Mouse (Mus musculus): Measurements from ENCODE around the gene Tmem17. TPM values are rescaled to one million over a fixed set of nuclear protein-coding genes. Genes with fewer than 3 reads are reported as not detected.

The Tmem17 gene
- polyA plus RNA-seq (2017; shearing (Covaris generic)) = 1 to 10 TPM in 1 of 3 experiments, under 1 TPM in 2; 0.93 to 1.5 (median 0.98) TPM

- peak; percentile 84 for ATAC-seq
Measured at GRCm38 (mm10) chr11:22512038-22513001, at the start of gene Tmem17. Gene Tmem17 (plus strand): TSS chr11:22512088.

- no peak for ATAC-seq
Measured at GRCm38 (mm10) chr11:22479836-22480619, 31.9 kb upstream of the Tmem17 start.

GRCm38 (mm10) chr11:22481639-22482361 lies 30.1 kb upstream of the Tmem17 start:
- no peak for ATAC-seq

- ATAC-seq = no peak
Measured at GRCm38 (mm10) chr11:22482362-22482760, 29.5 kb upstream of the Tmem17 start.

DNA sequence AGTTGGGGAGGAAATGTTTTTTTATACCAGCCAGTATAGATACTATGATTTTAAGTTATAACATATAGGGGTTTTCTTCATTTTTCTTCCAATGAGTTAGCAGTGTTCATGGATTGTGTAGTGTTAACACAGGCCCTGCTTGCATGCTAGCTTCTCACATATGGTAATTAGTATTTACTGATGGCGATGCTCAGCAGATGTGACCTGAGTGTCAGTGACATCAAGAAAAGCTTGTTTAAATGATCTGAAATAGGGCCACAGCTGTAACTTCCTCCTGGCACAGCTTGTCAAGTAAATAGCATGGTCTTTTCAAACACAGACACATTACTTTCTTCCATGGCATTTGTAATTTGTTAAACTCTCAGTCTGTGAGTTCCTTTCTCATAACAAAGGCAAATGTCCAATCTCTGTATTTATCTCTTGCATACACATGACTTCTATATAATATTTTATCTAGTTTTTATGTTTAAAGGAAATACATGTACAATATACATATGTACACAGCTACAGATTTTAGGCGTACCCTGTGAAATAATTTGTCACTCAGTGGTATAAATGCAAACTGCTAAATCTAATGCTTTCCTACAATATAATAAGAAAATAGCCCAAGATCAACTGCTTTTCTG lies 18.1 kb upstream of the Tmem17 start:
- ATAC-seq = no peak

DNA sequence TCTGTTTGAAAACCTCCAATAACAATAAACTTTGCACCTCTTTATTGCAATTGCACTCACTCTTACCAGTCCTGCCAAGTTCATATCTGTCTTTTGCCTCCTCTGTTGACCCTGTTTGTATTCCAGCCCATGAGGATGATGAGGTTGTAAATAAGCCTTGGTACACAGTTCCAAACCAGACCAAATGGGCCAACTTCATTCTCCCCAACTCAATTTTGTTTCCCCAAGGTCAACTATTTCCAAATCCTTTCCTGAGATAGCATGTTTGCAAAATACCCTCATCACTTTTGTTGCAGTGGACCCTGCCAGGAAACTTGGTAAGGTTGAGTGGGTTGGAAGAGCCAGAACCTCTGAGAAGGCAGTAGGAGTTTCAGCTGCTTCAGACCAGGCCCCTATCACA lies 16.9 kb upstream of the Tmem17 start:
- ATAC-seq = no peak

DNA sequence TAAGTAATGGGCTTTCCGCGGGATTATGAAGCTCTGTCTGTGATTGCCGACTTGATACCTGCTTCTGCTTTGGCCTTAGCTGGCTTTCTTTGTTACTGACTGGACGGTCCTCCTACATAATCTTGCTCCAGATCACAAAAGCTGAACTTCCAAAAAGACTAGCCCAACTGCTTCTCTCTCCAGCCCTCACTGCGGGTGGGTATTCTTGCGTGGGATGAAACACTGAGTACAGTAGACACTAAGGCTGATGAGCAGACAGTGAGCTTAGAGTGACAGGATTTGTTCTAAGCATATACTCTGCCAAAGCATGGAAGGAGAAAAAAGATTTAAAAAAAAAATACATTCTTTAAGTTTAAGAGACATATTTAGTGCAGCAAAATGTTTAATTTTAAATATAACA lies 12.5 kb upstream of the Tmem17 start:
- no peak for ATAC-seq

GRCm38 (mm10) chr11:22499886-22500285 lies 12.0 kb upstream of the Tmem17 start:
- ATAC-seq = no peak

DNA sequence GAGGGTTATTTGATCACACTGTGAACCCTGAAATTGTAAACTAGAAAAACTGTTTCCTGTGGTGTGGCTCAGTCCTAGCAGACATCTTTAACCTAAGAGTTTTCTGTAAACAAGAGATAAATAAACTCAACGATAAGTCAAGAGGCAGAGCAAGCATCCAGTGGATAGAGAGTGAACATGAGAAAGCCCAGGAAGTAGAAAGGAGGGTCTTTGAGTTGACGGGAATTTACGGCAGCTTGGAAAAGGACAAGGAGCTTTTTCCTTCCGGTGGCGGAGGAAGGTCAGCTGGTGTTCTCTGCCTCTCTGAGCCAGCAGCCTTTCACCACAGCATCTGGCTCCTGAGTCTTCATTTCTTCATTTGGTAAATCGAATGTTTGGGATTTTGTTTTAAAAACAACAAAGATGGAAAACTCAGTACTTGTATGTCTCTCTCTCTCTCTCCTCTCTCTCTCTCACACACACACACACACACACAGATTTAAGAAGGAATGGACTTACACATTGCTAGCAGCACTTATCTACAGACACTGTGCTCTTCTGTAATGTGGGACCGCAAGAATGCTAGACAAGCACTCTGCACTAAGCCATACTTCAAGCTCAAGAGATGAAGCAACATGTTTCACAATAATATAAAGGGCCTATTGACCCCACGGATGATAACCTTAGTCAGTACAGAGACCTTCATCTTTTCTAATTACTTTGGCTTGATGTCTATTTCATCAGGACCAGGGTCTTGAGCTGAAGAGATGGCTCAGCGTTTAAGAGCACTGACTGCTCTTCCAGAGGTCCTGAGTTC lies 10.9 kb upstream of the Tmem17 start:
- no peak for ATAC-seq

GRCm38 (mm10) chr11:22513075-22513474 lies 1.2 kb downstream of the Tmem17 start:
- no peak for ATAC-seq

GRCm38 (mm10) chr11:22515061-22515460 lies 3.2 kb downstream of the Tmem17 start:
- no peak for ATAC-seq

- no peak for ATAC-seq
Measured at GRCm38 (mm10) chr11:22518445-22518844, 6.6 kb downstream of the Tmem17 start.

DNA sequence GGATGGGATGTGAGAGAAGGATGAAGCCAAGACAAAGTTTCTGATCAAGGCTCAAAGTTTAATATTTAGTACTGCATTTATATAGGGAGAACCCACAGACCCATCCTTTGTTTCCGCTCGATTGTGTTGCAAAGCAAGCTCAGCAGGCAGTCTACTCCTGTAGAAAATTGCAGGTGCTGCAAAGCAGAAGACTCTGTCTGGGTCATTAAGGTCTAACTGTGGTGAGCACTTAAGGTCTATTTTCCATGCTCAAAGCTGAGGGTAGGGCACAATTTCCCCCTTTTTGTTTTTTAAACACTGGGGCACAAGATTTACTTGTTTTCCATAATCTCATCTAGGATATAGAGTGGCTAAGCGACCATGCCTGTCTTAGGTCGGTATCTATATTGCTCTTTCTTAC lies 8.4 kb downstream of the Tmem17 start:
- ATAC-seq = no peak

DNA sequence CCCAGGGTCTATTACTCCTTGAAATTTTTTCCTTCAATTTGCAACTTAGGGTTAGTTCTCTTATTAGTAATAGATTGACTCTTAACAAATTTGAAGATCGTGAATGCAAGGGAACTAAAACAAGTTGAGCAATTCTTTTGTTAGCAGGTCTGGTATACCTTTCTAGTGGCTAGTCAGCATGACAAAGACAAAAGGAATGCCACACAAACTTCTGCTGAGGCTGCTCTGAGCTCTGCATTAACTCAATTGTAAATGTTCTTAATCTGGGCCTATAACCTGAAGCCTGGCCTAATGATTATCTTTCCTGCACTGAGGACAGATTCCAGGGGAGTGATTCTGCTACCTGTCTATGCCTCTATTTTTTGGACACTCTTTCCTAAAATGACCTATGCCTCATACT lies 12.7 kb downstream of the Tmem17 start:
- no peak for ATAC-seq

DNA sequence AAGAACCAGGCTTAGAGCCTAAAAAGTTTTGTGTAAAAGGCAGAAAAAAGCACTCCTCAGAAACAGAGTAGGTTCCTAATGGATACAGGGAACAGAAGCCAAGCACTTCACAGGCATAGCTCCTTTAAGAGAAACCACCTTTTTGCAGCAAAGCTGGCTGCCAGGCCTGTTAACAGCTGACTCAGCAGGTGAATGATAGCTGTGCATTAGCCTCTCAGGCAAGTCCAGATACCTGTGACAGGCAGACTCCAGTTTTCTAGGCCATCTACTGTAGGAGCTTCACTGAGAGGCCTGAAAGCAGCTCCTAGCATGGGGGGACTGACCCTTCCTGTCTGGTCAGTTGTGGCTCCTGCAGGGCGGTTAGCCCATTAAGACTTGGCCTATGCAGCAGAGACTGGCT lies 28.7 kb downstream of the Tmem17 start:
- no peak for ATAC-seq

DNA sequence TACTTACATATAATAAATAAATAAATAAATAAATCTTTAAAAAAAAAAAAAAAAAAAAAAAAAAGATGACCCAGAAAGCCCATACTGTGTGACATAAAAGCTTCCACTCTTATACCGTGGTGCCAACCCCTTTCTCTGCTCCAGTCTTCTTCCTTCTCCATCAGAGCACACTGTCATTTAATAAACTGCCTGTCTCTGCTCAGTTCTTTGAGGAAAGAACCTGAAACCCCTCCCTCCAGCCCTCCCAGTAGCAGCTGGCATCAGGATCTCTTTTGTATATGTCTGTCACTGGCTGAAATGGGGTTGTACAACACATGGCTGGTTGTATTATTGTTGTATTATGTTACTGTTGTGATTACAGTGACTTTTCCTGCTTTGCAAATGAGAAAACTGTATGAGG lies 48.2 kb downstream of the Tmem17 start:
- ATAC-seq = no peak

- ATAC-seq = no peak
Measured at GRCm38 (mm10) chr11:22560503-22561328, 48.8 kb downstream of the Tmem17 start.

GRCm38 (mm10) chr11:22561329-22561592 lies 49.4 kb downstream of the Tmem17 start:
- no peak for ATAC-seq

DNA sequence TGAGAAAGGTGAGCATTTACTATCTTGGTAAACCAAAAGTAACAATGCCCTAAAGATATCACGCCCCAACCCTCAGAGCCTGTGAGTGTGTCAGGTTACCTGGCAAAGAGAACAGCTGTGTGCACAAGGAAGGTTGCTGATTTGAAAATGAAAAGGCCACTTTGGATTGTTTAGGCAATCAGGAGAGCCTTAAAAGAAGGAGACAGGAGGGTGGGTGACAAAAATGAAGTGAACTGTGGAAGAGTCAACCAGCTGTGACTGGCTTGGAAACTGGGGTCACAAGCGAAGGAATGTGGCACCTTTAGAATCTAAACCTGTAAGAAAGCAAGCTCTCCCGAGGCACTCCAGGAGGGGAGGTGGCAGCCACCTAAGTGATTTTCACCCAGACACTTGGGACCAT lies 51.8 kb downstream of the Tmem17 start:
- no peak for ATAC-seq

- ATAC-seq = no peak
Measured at GRCm38 (mm10) chr11:22564676-22565075, 52.8 kb downstream of the Tmem17 start.
